9 mouse cellular contexts compared by ENCODE assay signal in the genomic region with DNA sequence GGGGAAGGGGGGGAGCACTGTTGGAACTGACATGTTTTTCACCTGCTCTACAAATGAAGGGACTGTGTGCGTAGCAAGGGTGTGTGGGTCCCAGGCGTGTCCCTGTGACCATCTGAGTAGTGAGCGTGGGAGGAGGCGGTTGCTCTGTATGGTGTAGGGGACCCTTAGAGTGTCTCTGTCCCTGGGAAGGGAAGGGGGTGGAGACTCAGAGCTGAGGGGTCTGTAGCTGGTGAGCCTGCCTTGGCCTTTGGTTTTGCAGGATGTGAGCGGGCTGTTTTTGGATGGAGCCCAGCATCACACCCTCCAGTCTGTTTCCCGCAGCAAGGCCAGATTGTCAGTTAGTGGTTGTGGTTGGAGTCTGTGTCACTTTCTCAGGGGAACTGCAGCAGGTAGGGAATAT. TPM values are rescaled to one million over a fixed set of nuclear protein-coding genes. Genes with fewer than 3 reads are reported as not detected.
A peak's percentile ranks its signal among the peaks of the same experiment; 100 is the strongest.
DNase-seq lines count a peak whose midpoint lies in the region; ATAC-seq lines count a peak whose summit lies in the region.
"Had no signal": no experiment of that assay in that cellular context is flagged by ENCODE, and none has a peak within 500 bp of the region (broad histone marks: within the 10 kb centered on the region; RNA-seq: fewer than 3 reads in every experiment).

No protein-coding gene starts in this region.

- no peak overlapping the region for H3K4me3 ChIP-seq in heart, embryonic 16.5 days (ENCODE audit: low read length)
- no peak overlapping the region for H3K4me3 ChIP-seq in liver, embryonic 13.5 days (replicated peaks)
- no peak overlapping the region for H3K4me3 ChIP-seq in forebrain, embryonic 13.5 days
- H3K4me3 ChIP-seq in midbrain, embryonic 15.5 days = no peak overlapping the region
- H3K4me3 ChIP-seq: midbrain, embryonic 13.5 days had no signal

- peak; percentile 82 for DNase-seq in 416B (ENCODE audit: low read depth)
- DNase-seq in T-cell, adult 2 months (ENCODE audit: low spot score) = peak; percentile 42
- no peak for DNase-seq in liver, embryonic 13.5 days
- DNase-seq in cerebellum, adult 9-10 months = no peak
- DNase-seq in embryo, embryonic 10 days (ENCODE audit: low spot score) = no peak

- WGBS in heart, embryonic 16.5 days = 71% methylated on average over 6 of the region's 6 CpGs
- WGBS in liver, embryonic 13.5 days (ENCODE audit: insufficient replicate concordance) = 73% methylated on average over 6 of the region's 6 CpGs
- WGBS in forebrain, embryonic 13.5 days = 91% methylated on average over 6 of the region's 6 CpGs
- 87% methylated on average over 6 of the region's 6 CpGs for WGBS in midbrain, embryonic 15.5 days

- H3K4me1 ChIP-seq in heart, embryonic 16.5 days (ENCODE audit: control insufficient read depth, insufficient read depth, low read length) = peaks cover 41% of the 10 kb centered on the region
- H3K4me1 ChIP-seq in liver, embryonic 13.5 days (replicated peaks) = peaks cover 98% of the 10 kb centered on the region
- peaks cover 15% of the 10 kb centered on the region for H3K4me1 ChIP-seq in forebrain, embryonic 13.5 days
- peaks cover 8% of the 10 kb centered on the region for H3K4me1 ChIP-seq in midbrain, embryonic 15.5 days

- no peak overlapping the region for H3K4me2 ChIP-seq in heart, embryonic 16.5 days (ENCODE audit: low read depth, low read length)
- no peak overlapping the region for H3K4me2 ChIP-seq in liver, embryonic 13.5 days
- no peak overlapping the region for H3K4me2 ChIP-seq in forebrain, embryonic 13.5 days
- H3K4me2 ChIP-seq in midbrain, embryonic 15.5 days = no peak overlapping the region
- H3K4me2 ChIP-seq: midbrain, embryonic 13.5 days had no signal

- H3K27ac ChIP-seq in heart, embryonic 16.5 days (ENCODE audit: low read length) = peak overlapping the region; percentile 90
- H3K27ac ChIP-seq in liver, embryonic 13.5 days = peak overlapping the region; percentile 20
- no peak overlapping the region for H3K27ac ChIP-seq in forebrain, embryonic 13.5 days
- no peak overlapping the region for H3K27ac ChIP-seq in midbrain, embryonic 15.5 days
- H3K27ac ChIP-seq: midbrain, embryonic 13.5 days had no signal

- no peaks in the 10 kb centered on the region for H3K9me3 ChIP-seq in heart, embryonic 16.5 days (replicated peaks; ENCODE audit: control insufficient read depth, low read length)
- no peaks in the 10 kb centered on the region for H3K9me3 ChIP-seq in liver, embryonic 13.5 days (replicated peaks)
- no peaks in the 10 kb centered on the region for H3K9me3 ChIP-seq in forebrain, embryonic 13.5 days (replicated peaks)
- H3K9me3 ChIP-seq in midbrain, embryonic 15.5 days = no peaks in the 10 kb centered on the region
- H3K9me3 ChIP-seq: midbrain, embryonic 13.5 days had no signal

- no peaks in the 10 kb centered on the region for H3K36me3 ChIP-seq in heart, embryonic 16.5 days (ENCODE audit: control insufficient read depth, insufficient read depth)
- H3K36me3 ChIP-seq in liver, embryonic 13.5 days = no peaks in the 10 kb centered on the region
- H3K36me3 ChIP-seq in forebrain, embryonic 13.5 days (ENCODE audit: poor library complexity, severe bottlenecking) = no peaks in the 10 kb centered on the region
- H3K36me3 ChIP-seq in midbrain, embryonic 15.5 days (replicated peaks) = no peaks in the 10 kb centered on the region
- H3K36me3 ChIP-seq: midbrain, embryonic 13.5 days had no signal

- H3K9ac ChIP-seq in heart, embryonic 16.5 days (ENCODE audit: low read length) = peak overlapping the region; percentile 5; the same call in 1 of the 2 replicates
- H3K9ac ChIP-seq in liver, embryonic 13.5 days = no peak overlapping the region
- no peak overlapping the region for H3K9ac ChIP-seq in forebrain, embryonic 13.5 days
- H3K9ac ChIP-seq in midbrain, embryonic 15.5 days = no peak overlapping the region
- H3K9ac ChIP-seq: midbrain, embryonic 13.5 days had no signal

- no peaks in the 10 kb centered on the region for H3K27me3 ChIP-seq in heart, embryonic 16.5 days (ENCODE audit: control insufficient read depth, insufficient read depth, low read length)
- no peaks in the 10 kb centered on the region for H3K27me3 ChIP-seq in liver, embryonic 13.5 days
- H3K27me3 ChIP-seq in forebrain, embryonic 13.5 days = 0 out of 2 replicates have a peak, but pooled peaks cover 4% of the 10 kb centered on the region
- no peaks in the 10 kb centered on the region for H3K27me3 ChIP-seq in midbrain, embryonic 15.5 days (replicated peaks)

- peak; percentile 61 for ATAC-seq in heart, embryonic 16.5 days (replicated peaks; ENCODE audit: extremely low read depth, insufficient read depth, low FRiP score)
- ATAC-seq in liver, embryonic 13.5 days (ENCODE audit: low read depth) = no peak
- ATAC-seq in forebrain, embryonic 13.5 days = no peak
- no peak for ATAC-seq in midbrain, embryonic 15.5 days (replicated peaks)
- ATAC-seq: midbrain, embryonic 13.5 days had no signal

RNA-seq across cellular contexts. Expression of a gene that starts 46.1 kb away (rescaled TPM):
- 5.9 and 7.7 TPM in 2 replicates for polyA plus RNA-seq in heart, embryonic 16.5 days (2015; fragmentation: Nextera tagmentation; extraction: Ambion mirVana)
- polyA plus RNA-seq in liver, embryonic 13.5 days (2015; fragmentation: Nextera tagmentation; extraction: Ambion mirVana) = 8.9 and 10.0 TPM in 2 replicates
- 4.9 and 5.0 TPM in 2 replicates for polyA plus RNA-seq in forebrain, embryonic 13.5 days (2015; fragmentation: Nextera tagmentation; extraction: Ambion mirVana)
- polyA plus RNA-seq in midbrain, embryonic 15.5 days (2015; fragmentation: Nextera tagmentation; extraction: Ambion mirVana) = 4.0 and 4.4 TPM in 2 replicates

Comparison
In these comparisons a context has a peak if more than half of its experiments do, and no peak if none do; other contexts are left out.
1. DNase-seq: peak in 416B (single experiment) and T-cell, adult 2 months (single experiment); none in liver, embryonic 13.5 days (single experiment), cerebellum, adult 9-10 months (single experiment) and embryo, embryonic 10 days (single experiment).
2. H3K27ac ChIP-seq: peak in heart, embryonic 16.5 days (single experiment) and liver, embryonic 13.5 days (single experiment); none in forebrain, embryonic 13.5 days (single experiment) and midbrain, embryonic 15.5 days (single experiment).